Mouse (Mus musculus): ENCODE measurements at regions not wholly inside any gene's neighbourhood (a gene's known extent, or its start where the extent isn't known, plus 50 kb on each side); places are given as distances from the start of the nearest gene placed in this dataset.

DNA sequence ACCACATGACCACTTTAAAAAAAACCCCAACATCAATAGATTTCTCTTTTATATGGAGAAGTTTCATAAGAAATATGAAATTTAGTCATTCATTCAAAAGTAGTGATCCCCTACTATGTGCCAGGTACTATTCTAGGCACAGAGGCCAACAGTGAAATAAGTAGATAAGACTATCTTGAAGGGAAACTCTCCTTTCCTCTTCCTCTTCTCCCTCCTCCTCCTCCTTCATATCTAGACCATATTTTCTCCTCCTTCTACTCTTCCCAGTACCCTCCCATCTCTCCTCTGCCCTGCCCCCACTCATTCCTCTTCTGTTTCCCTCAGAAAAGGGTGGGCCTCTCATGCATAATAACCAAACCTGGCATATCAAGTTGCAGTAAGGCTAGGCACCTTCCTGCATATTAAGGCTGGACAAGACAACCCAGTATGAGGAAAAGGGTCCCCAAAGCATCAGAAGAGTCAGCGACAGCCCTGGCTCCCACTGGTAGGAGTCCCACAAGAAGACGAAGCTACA, 54.4 kb upstream of the Prickle1 start:
- no peak for DNase-seq (ENCODE audit: low read depth, low spot score)

DNA sequence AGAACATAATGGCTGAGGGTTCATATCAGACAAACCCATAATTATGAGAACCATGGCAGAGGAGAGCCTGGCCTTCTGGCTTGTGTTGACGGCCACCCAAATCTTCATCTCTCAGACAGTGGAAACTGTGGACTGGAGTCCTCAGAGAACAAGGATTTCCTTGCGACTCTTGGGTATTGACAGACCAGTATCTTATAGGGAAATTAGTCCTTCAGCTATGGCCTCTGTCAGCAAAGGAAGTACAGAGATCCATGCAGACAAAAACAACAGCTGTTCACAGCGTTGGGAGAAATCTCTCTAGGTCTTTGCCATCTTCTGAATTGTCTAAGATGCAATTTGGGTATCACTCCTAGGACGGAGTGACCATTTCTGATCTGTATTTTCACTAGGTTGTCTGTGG, 53.0 kb upstream of the Prickle1 start:
- no peak for DNase-seq (ENCODE audit: low read depth, low spot score)

DNA sequence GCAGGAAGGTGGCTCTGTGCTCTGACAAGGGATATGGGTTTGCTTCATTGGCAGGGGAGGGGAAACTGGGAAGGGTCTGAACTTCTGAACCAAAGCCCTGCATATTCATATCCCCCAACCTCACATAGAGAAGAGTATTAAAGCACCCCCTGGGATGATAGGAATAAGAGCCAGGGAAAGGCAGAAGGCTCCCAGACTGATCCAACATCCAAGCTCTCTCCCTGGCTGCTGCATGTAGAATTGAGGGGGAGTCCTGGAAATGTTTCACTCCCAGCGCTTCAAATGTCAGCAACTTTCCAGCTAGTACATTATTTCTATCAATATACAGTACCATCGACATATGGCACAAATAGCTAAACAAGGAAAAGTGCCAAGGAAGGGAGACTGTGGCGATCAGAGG, 51.1 kb upstream of the Prickle1 start:
- DNase-seq (ENCODE audit: low read depth, low spot score), result no peak

DNA sequence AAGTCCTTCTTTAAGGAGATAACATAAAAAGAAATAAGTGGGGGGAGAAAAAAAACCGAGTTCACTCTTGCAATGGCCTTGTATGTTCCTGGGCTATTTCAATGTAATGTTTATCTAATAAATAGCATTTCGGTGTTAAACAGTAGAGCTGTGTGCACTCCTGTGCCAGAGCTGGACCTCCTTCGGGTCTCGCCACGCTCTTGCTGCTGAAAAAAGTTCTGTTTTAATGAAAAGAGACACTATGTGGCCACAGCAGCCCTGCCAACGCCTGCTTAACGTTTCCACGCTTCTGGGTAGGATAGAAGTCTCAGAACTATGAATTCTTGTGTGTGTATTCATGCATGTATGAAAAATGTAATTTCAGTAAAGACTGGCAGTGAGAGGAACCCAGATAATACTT, 50.3 kb upstream of the Prickle1 start:
- no peak for DNase-seq (ENCODE audit: low read depth, low spot score)

All from retina, adult 2 months (tissue).